Mouse (Mus musculus) left cerebral cortex, adult 2 months (tissue): Measurements from ENCODE around the gene Tmem79. TPM values are rescaled to one million over a fixed set of nuclear protein-coding genes. Genes with fewer than 3 reads are reported as not detected.

Experiments
- DNase-seq, 2 experiments: peaks; one replicate each; pipeline ENCODE4 v3.0.0; 2021 to 2022; ENCODE audit warnings: low spot score in 2 of 2, mixed read lengths in 1 of 2; ENCODE audit errors: extremely low spot score in 1 of 2
- H3K27ac ChIP-seq: fragments of 200-600 bp; 2 replicates; pipeline ENCODE4 v1.8.1; 2022
- H3K4me3 ChIP-seq: fragments of 200-600 bp; 2 replicates; pipeline ENCODE4 v1.8.1; 2022
- CTCF ChIP-seq: fragments of 200-600 bp; IDR thresholded peaks from 2 replicates; pipeline ENCODE4 v1.8.1; 2022; ENCODE audit warnings: antibody characterized with exemption, mild to moderate bottlenecking, moderate library complexity
- intact Hi-C: fragments of 180-260 bp; cut with DNase I; formaldehyde crosslinking; loops from one replicate; pipeline ENCODE4 v1.15.1; 2025
- total RNA-seq, 2 experiments: library from RNA; stranded (reverse); gene quantifications; 2 replicates each; pipeline ENCODE4 v1.2.3; 2021

Tmem79 gene
- total RNA-seq, 2 experiments from 2014 or later = 1.2 to 1.4 TPM

GRCm38 (mm10) chr3:88365705-88366361, 29.9 kb upstream of the Tmem79 start:
- no peak; the same call in 1 of the 2 replicates for TF ChIP-seq CTCF
- intact Hi-C loops = no loop called here
- DNase-seq = peak in 1 of 2 experiments; percentile 46
- H3K4me3 ChIP-seq = no peak overlapping the region
- no peak overlapping the region for H3K27ac ChIP-seq

- Histone ChIP-seq H3K27ac (peak within 1 kb of the TSS; percentile 68), H3K4me3 (no peak within 1 kb of the TSS)
- no peak for TF ChIP-seq CTCF
- intact Hi-C loops = no loop called here
- DNase-seq = peak; percentile 43 to 54
Observed at GRCm38 (mm10) chr3:88364337-88364736, 28.4 kb upstream of the Tmem79 start, which contains the start of gene Paqr6. Paqr6 (plus strand) TSS chr3:88364584.

- intact Hi-C loops = no loop called here
- DNase-seq = peak in 1 of 2 experiments; percentile 54
- H3K4me3 ChIP-seq = no peak overlapping the region
- TF ChIP-seq CTCF = no peak
- peak overlapping the region; percentile 68 for H3K27ac ChIP-seq
Observed at GRCm38 (mm10) chr3:88363700-88364099, 27.8 kb upstream of the Tmem79 start.

DNA sequence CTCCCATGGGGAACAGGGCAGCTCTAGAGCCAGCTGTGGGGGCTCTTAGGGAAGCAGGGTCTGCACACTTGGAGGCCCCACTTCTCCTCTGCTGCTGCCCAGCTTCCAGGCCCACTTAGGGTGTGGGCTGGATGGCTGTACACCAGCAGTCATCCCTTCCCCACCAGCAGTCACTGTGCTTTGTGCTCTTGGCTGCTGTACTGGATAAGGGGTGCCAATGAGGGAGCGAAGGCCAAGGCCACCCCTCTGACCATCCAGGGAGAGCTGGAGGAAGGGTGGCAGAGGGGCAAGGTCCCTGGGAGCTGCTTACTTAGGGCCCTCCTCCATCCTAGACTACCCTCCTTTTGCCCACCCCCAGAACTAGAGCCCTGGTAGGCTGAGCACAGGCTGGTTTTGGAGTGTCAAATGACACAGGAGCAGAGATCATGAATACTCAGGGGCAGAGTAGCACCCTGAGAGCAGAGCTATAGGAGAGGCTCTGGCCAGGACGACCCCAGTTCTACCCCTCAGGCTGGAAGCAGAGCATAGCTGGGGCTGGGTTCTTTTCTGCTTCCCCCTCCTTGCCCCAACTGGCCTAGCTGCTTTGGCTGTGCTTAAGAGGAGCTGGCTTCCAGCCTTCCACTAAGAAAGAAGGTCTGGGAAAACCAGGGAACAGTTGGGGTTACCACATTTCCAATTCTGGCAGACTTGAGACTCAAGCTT, 25.8 kb upstream of the Tmem79 start:
- H3K27ac ChIP-seq = peak overlapping the region; percentile 71; the same call in 1 of the 2 replicates
- no peak for DNase-seq
- no peak overlapping the region for H3K4me3 ChIP-seq
- no peak for TF ChIP-seq CTCF
- intact Hi-C loops = no loop called here

DNA sequence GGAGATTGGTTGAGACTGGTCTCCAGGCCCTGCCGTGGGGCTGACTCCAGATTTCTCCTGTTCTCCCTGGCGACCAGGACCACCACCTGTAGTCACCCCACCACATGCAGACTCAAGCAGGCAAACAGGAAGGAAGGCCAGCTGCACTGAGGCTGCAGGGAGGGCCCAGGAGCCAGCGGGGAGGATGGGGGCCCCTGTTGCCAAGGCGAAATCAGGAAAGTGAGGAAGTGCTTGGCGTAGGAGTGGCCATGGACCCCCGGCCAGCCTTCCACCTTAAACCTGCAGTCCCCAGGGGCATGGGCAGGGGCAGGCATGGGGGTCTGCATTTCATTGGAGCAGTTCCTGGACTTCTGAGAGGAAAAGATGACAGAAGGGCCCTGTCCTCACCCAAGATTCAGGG, 25.1 kb upstream of the Tmem79 start:
- no peak for DNase-seq
- H3K4me3 ChIP-seq = no peak overlapping the region
- TF ChIP-seq CTCF = no peak
- peak overlapping the region; percentile 71; the same call in 1 of the 2 replicates for H3K27ac ChIP-seq
- intact Hi-C loops = no loop called here

GRCm38 (mm10) chr3:88359989-88360388, 24.0 kb upstream of the Tmem79 start:
- DNase-seq = no peak
- H3K4me3 ChIP-seq = no peak overlapping the region
- H3K27ac ChIP-seq = peak overlapping the region; percentile 3
- TF ChIP-seq CTCF = no peak
- intact Hi-C loops = no loop called here

DNA sequence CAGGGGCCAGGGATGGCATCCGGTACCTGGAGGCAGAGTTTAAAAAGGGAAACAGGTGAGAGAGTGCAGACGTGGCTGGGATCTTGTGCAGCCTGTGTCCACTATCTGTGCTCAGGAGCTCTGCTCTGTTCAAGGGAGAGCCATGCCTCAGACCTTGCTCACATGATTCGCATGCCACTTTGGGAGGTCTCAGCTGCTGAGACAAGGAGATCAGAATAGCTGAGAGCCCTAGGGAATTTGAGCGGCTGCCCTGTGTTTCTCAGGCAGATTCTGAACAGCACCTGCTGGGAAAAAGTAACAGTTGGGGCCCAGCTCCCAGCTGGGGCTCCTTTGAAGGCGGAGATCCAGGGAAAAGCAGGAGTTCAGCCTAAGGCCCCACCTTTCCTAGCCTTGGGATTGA, 23.6 kb upstream of the Tmem79 start:
- intact Hi-C loops = no loop called here
- no peak for DNase-seq
- Histone ChIP-seq H3K27ac (peak overlapping the region; percentile 3), H3K4me3 (no peak overlapping the region)
- no peak for TF ChIP-seq CTCF

DNA sequence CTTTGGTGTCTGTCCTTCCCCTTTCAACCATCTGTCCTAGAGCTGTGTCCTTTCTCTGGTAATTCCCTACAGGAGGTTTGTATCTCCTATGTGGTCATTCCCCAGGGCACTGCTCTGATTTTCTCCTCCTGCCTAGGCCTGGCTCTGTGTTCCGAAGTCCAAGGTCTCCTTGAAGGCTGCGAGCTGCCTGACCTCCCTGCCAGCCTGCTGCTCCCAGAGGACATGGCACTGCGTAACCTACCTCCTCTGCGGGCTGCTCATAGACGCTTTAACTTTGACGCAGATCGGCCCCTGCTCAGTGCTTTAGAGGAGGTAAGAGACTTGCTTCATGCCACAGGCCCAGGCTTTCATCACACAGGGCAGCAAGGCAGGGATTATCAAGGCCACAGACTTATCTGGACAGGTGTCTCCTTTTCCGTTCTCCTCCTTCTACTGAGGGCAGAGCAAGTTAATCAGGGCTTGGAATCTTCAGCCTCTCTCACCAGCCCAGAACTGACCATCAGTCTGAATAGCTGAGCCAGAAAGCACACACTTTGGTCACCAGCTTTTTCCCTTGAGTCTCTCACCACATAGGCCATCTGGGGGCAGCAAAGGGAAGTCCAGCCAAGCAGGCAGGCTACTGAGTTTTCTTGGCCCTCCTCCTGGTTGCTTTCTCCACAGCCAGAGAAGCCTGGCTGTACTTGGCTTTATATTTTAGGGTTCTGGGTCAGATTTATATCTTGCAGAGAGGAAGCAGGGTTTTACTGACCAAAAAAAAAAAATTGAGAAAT, 18.6 kb upstream of the Tmem79 start:
- peak; percentile 41 for TF ChIP-seq CTCF
- Histone ChIP-seq H3K27ac (no peak overlapping the region), H3K4me3 (no peak overlapping the region)
- no peak for DNase-seq
- intact Hi-C loops = no loop called here

DNA sequence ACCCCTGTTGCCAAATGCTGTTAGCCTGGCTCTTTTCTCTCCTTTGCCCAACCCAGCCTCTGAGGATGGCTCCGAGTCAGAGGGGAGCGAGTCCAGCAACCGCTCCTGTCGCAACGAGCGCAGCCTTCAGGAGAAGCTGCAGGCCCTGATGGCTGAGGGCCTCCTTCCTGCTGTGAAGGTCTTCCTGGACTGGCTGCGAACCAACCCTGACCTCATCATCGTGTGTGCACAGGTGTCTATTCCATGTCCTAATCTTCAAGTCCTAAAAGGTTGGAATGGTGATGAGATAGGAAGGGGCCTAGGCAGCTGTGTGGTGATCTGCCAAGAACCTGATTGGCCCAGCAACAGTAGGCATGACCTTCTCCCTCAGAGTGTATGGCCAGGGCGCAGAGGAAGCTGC, 17.0 kb upstream of the Tmem79 start:
- no peak for TF ChIP-seq CTCF
- no peak for DNase-seq
- Histone ChIP-seq H3K27ac (no peak overlapping the region), H3K4me3 (no peak overlapping the region)
- intact Hi-C loops = no loop called here

DNA sequence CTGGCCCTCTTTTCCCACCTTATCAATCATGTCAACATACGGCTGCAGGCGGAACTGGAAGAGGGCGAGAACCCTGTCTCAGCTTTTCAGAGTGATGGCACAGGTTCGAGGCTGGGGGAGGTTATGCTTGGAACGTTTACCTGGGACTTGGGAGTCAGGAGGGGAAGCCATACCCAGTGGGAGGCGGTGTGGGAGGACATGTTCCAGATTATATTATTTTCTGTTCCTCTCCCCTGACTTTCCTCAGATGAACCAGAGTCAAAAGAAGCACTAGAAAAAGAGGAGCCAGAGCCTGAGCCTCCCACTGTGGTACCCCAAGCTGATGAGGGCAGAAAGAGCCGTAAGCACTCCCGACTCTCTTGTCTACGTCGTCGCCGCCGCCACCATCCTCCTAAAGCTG, 14.8 kb upstream of the Tmem79 start:
- Histone ChIP-seq H3K4me3 (no peak overlapping the region), H3K27ac (no peak overlapping the region)
- no peak for DNase-seq
- intact Hi-C loops = no loop called here
- no peak for TF ChIP-seq CTCF

DNA sequence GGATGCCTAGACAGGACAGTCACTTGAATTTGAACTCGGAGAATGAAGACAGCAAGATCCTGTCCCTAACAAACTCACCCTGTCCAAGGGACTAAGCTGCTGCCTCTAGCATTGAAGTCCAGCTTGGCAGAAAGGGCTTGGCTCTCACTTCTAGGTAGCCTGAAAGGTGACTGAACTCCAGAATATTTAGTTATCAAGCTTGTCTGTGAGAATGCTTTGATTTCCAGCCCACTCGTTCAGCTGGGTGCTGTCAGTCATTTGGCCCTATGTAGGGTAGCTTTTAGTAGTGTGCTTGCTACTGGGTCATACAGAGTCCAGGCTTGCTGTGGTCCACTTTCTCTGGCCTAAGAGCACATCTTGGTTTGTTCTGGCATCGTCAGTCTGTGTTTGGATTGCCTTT, 3.1 kb upstream of the Tmem79 start:
- no peak for TF ChIP-seq CTCF
- DNase-seq = no peak
- Histone ChIP-seq H3K4me3 (no peak overlapping the region), H3K27ac (no peak overlapping the region)
- intact Hi-C loops = loop anchor here (5.0 kb wide), 2 partner anchors 128 to 147 kb away; no protein-coding TSS in a partner anchor

- no peak overlapping the region for H3K4me3 ChIP-seq
- H3K27ac ChIP-seq = no peak overlapping the region
- intact Hi-C loops = loop anchor here (5.0 kb wide), 2 partner anchors 129 to 146 kb away; no protein-coding TSS in a partner anchor
- no peak for DNase-seq
- TF ChIP-seq CTCF = no peak
Observed at GRCm38 (mm10) chr3:88338316-88338715, 2.4 kb upstream of the Tmem79 start.
